Mouse (Mus musculus) ES-E14 (cell line): ENCODE measurements around the gene Gm44503. TPM values are rescaled to one million over a fixed set of nuclear protein-coding genes. Genes with fewer than 3 reads are reported as not detected.

ENCODE experiments used
- DNase-seq: peaks from one replicate; pipeline ENCODE4 v3.0.0-alpha.2; 2013; ENCODE audit warnings: low read depth, low spot score
- H3K27ac ChIP-seq: 2 replicates; pipeline ENCODE4 v1.5.1; 2012; ENCODE audit warnings: low read depth, mild to moderate bottlenecking, low read length, moderate library complexity, mixed read lengths; ENCODE audit not compliant: poor library complexity, insufficient read depth, severe bottlenecking
- H3K36me3 ChIP-seq: 2 replicates; pipeline ENCODE4 v1.6.1; 2012; ENCODE audit warnings: mild to moderate bottlenecking, low read length, moderate library complexity, mixed read lengths; ENCODE audit not compliant: control insufficient read depth, poor library complexity, insufficient read depth, severe bottlenecking
- H3K4me1 ChIP-seq, 2 experiments: fragments of 150-350 bp in 1 of 2; sonication (generic) in 1 of 2; 2 replicates each; pipeline ENCODE4 v1.6.1; 2012; ENCODE audit warnings: low read length in 2 of 2, mild to moderate bottlenecking in 1 of 2, mixed read lengths in 1 of 2; ENCODE audit not compliant: control insufficient read depth in 2 of 2, insufficient read depth in 2 of 2, poor library complexity in 1 of 2
- H3K4me3 ChIP-seq, 2 experiments: fragments of 150-350 bp in 1 of 2; sonication (generic) in 1 of 2; 2 replicates each; pipeline ENCODE4 v1.5.1; 2012; ENCODE audit warnings: low read length in 2 of 2, low read depth in 1 of 2, mild to moderate bottlenecking in 1 of 2, mixed read lengths in 1 of 2; ENCODE audit not compliant: insufficient read depth in 1 of 2, poor library complexity in 1 of 2, severe bottlenecking in 1 of 2
- H3K9ac ChIP-seq: 2 replicates; pipeline ENCODE4 v1.6.1; 2012; ENCODE audit warnings: low read depth, mild to moderate bottlenecking, low read length, mixed read lengths; ENCODE audit not compliant: poor library complexity, insufficient read depth, severe bottlenecking
- H3K9me3 ChIP-seq: fragments of 150-350 bp; sonication (generic); 2 replicates; pipeline ENCODE4 v1.6.1; 2012; ENCODE audit warnings: low read depth, mild to moderate bottlenecking, low read length; ENCODE audit not compliant: control insufficient read depth, insufficient read depth
- CHD2 ChIP-seq: IDR thresholded peaks from 2 replicates; pipeline ENCODE4 v1.6.1; 2014; ENCODE audit warnings: mild to moderate bottlenecking, low read depth, low read length, inconsistent platforms
- HCFC1 ChIP-seq: IDR thresholded peaks from 2 replicates; pipeline ENCODE4 v1.6.1; 2012; ENCODE audit warnings: low read length, inconsistent platforms, borderline replicate concordance; ENCODE audit not compliant: insufficient read depth
- MAFK ChIP-seq: IDR thresholded peaks from 2 replicates; pipeline ENCODE4 v1.6.1; 2014; ENCODE audit warnings: mild to moderate bottlenecking, low read depth, low read length, inconsistent platforms; ENCODE audit not compliant: insufficient read depth
- ZC3H11A ChIP-seq: IDR thresholded peaks from 2 replicates; pipeline ENCODE4 v1.6.1; 2012; ENCODE audit warnings: low read depth, mild to moderate bottlenecking, inconsistent platforms, low read length, borderline replicate concordance
- ZNF384 ChIP-seq: IDR thresholded peaks from 2 replicates; pipeline ENCODE4 v1.6.1; 2012; ENCODE audit warnings: low read depth, low read length, inconsistent platforms
- in situ Hi-C, 2 experiments: fragments of 600-800 bp; cut with MboI; formaldehyde crosslinking; loops; one replicate each; pipeline ENCODE4 v1.15.1; 2025; ENCODE audit warnings: low sequenced_read_pairs in 2 of 2, inconsistent platforms in 1 of 2; ENCODE audit not compliant: unreplicated experiment in 2 of 2
- total RNA-seq: library from RNA; depleted of rRNA; stranded (reverse); fragments of 300-350 nt; gene quantifications from 2 replicates; pipeline ENCODE4 v1.2.3, GENCODE M21; 2012

Gm44503 gene
- total RNA-seq, 1 experiment = 0.04 TPM

DNA sequence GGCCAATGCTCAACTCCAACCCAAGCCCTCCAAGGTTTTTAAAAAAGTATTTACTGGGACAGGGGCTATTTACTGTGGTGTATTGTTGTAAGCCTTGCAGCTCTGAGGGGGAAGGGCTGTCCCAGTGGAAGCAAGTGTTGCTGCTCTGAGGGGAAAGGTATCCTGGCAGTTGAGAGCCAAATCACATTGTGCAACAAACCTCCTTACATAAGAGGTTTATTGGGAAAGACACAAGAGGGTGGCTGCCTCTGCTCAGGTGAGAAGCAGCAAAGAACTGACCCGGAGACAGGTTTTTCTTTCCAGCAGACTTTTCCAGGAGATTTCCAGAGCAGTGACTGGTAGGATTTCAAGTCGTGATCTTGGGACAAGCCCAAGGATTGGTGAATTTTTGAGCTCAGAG lies 22.4 kb upstream of the Gm44503 start:
- no peak for DNase-seq
- no peak overlapping the region for H3K4me3 ChIP-seq
- no peaks in the 10 kb centered on the region for H3K36me3 ChIP-seq
- no peaks in the 10 kb centered on the region for H3K9me3 ChIP-seq
- no peak overlapping the region for H3K9ac ChIP-seq
- no peak overlapping the region for H3K27ac ChIP-seq
- no peaks in the 10 kb centered on the region for H3K4me1 ChIP-seq
- in situ Hi-C loops = no loop called here
- TF ChIP-seq HCFC1 = no peak
- TF ChIP-seq ZNF384 = no peak
- no peak for TF ChIP-seq ZC3H11A
- no peak for TF ChIP-seq MAFK
- no peak for TF ChIP-seq CHD2

DNA sequence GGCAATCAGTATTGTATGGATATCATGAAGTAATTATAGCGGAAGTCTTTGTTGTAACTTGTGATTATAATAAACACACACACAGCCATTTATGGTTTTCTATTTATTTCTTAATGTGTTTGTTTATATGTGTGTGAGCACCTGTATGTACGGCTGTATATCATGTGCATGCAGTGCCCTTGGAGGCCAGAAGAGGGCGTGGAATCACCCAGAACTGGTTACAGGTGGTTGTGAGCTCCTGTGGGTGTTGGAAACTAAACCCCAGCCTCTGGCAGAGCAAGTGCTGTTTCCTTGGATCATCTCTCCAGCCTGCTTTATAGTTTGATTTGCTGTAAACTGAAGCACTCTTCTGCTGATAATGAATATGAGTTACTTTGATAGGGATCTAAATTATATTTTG lies 15.2 kb upstream of the Gm44503 start:
- DNase-seq = peak; percentile 50
- TF ChIP-seq ZC3H11A (no peak), MAFK (no peak), ZNF384 (no peak), CHD2 (no peak), HCFC1 (no peak)
- Histone ChIP-seq H3K4me3 (no peak overlapping the region), H3K9ac (no peak overlapping the region), H3K4me1 (no peaks in the 10 kb centered on the region), H3K36me3 (no peaks in the 10 kb centered on the region), H3K27ac (no peak overlapping the region), H3K9me3 (no peaks in the 10 kb centered on the region)
- in situ Hi-C loops = no loop called here

GRCm38 (mm10) chr9:72944286-72944685 lies 14.4 kb upstream of the Gm44503 start:
- 0 out of 4 replicates have a peak overlapping the region, but pooled peaks of 1 of the 2 experiments have one; percentile 38 for H3K4me3 ChIP-seq
- TF ChIP-seq ZC3H11A (no peak), HCFC1 (no peak), CHD2 (no peak), MAFK (no peak), ZNF384 (no peak)
- no peaks in the 10 kb centered on the region for H3K9me3 ChIP-seq
- no peak for DNase-seq
- no peak overlapping the region for H3K27ac ChIP-seq
- H3K4me1 ChIP-seq = no peaks in the 10 kb centered on the region
- no peaks in the 10 kb centered on the region for H3K36me3 ChIP-seq
- in situ Hi-C loops = no loop called here
- no peak overlapping the region for H3K9ac ChIP-seq

GRCm38 (mm10) chr9:72947010-72947409 lies 11.6 kb upstream of the Gm44503 start:
- Histone ChIP-seq H3K4me1 (no peaks in the 10 kb centered on the region), H3K36me3 (no peaks in the 10 kb centered on the region)
- in situ Hi-C loops = no loop called here

DNA sequence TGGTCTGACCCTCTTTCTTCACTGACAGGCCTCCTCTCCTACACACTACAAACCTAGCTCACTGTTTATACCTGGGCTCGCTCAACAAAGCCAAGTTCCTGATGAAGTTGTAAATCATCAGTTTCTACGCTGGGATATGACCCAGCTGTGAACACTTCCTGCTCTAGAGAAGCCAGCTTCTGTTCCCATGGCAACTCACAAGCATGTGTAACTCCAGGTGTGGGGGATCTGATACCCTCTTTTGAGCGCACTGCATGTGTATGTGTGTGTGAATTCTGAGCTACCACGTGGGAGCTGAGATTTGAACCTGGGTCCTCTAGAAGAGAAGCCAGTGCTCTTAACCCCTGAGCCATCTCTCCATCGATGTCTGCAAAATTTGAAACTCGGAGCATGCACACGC lies 9.1 kb upstream of the Gm44503 start:
- in situ Hi-C loops = no loop called here
- TF ChIP-seq CHD2 (no peak), ZC3H11A (no peak), MAFK (no peak), HCFC1 (no peak), ZNF384 (no peak)
- no peak overlapping the region for H3K4me3 ChIP-seq
- H3K27ac ChIP-seq = no peak overlapping the region
- H3K9ac ChIP-seq = no peak overlapping the region
- no peak for DNase-seq
- H3K36me3 ChIP-seq = no peaks in the 10 kb centered on the region
- H3K4me1 ChIP-seq = no peaks in the 10 kb centered on the region
- no peaks in the 10 kb centered on the region for H3K9me3 ChIP-seq

More at GRCm38 (mm10) chr9:72947010-72947409, 11.6 kb upstream of the Gm44503 start:
- no peak for DNase-seq
- H3K9ac ChIP-seq = no peak overlapping the region
- no peak overlapping the region for H3K4me3 ChIP-seq
- TF ChIP-seq ZC3H11A (no peak), HCFC1 (no peak), MAFK (no peak), ZNF384 (no peak), CHD2 (no peak)
- H3K27ac ChIP-seq = no peak overlapping the region
- no peaks in the 10 kb centered on the region for H3K9me3 ChIP-seq
